Mouse (Mus musculus): Measurements from ENCODE around the gene Zbtb17. TPM values are rescaled to one million over a fixed set of nuclear protein-coding genes. Genes with fewer than 3 reads are reported as not detected.

Zbtb17 gene
- total RNA-seq, 1 experiment: 30.1 TPM

DNA sequence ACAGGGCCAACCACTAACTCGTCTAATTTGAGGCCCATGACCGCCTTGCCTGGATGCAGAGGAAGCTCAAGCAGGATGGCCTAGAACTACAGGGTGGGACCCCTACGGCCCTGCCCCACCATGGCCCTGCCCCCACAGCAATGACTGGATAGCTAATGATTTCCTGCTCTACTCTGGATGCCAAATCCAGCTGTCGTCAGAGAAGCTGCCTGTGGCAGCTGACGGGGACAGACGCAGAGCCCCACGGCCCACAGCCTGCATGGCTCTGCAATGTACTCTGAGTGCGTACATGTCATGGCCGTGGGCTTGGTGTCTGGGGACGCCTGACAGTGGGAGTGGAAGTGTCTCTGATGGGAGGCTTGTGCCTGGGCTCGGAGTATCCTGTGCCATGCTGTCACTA is 39.6 kb downstream of the Zbtb17 start:
- peaks cover 52% of the 10 kb centered on the region for H3K36me3 ChIP-seq (ENCODE audit: control insufficient read depth, insufficient read depth, low read length, poor library complexity, severe bottlenecking)
- no peaks in the 10 kb centered on the region for H3K9me3 ChIP-seq (ENCODE audit: control insufficient read depth, insufficient read depth, low read depth, low read length)
- no peaks in the 10 kb centered on the region; a peak in 1 of 4 replicates for H3K4me1 ChIP-seq (ENCODE audit: control insufficient read depth in 2 of 2, insufficient read depth in 2 of 2, low read length in 2 of 2, poor library complexity in 1 of 2)
- H3K9ac ChIP-seq (ENCODE audit: insufficient read depth, low read depth, low read length, poor library complexity, severe bottlenecking): no peak overlapping the region
- in situ Hi-C loops (cut with MboI; ENCODE audit: low sequenced_read_pairs in 2 of 2, unreplicated experiment in 2 of 2): no loop called here
- TF ChIP-seq MAFK (IDR thresholded peaks at IDR 0.05; ENCODE audit: insufficient read depth, low read depth, low read length) (no peak), HCFC1 (IDR thresholded peaks at IDR 0.05; ENCODE audit: borderline replicate concordance, insufficient read depth, low read length) (no peak), ZC3H11A (IDR thresholded peaks at IDR 0.05; ENCODE audit: borderline replicate concordance, low read depth, low read length) (no peak), ZNF384 (IDR thresholded peaks at IDR 0.05; ENCODE audit: low read depth, low read length) (no peak), CHD2 (IDR thresholded peaks at IDR 0.05; ENCODE audit: low read depth, low read length) (no peak)
- H3K4me3 ChIP-seq (ENCODE audit: insufficient read depth in 1 of 2, low read depth in 1 of 2, low read length in 2 of 2, poor library complexity in 1 of 2, severe bottlenecking in 1 of 2): no peak overlapping the region
- peak overlapping the region; percentile 12; the same call in 1 of the 2 replicates for H3K27ac ChIP-seq (ENCODE audit: insufficient read depth, low read depth, low read length, poor library complexity, severe bottlenecking)
- DNase-seq (ENCODE audit: low read depth, low spot score): no peak

DNA sequence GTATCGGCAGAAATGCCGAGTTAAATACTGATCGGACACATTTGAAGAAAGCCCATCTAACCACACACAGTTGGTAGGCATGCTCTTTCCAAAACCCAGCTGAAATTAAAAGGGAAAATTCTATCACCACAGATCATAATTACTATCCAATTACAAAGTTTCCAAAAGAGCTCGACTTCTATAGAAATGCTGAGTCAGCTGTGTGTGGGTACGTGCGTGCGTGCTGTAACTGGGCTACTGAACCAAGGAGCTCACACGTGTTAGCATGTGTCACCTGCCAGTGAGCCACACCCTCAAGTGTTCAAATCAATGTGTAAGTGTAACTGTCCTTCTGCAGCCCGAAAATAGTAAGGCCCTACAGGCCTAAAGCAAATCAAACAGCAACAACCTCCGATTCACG is 43.1 kb downstream of the Zbtb17 start:
- no peak for DNase-seq (ENCODE audit: low read depth, low spot score)
- no peaks in the 10 kb centered on the region for H3K9me3 ChIP-seq (ENCODE audit: control insufficient read depth, insufficient read depth, low read depth, low read length)
- H3K9ac ChIP-seq (ENCODE audit: insufficient read depth, low read depth, low read length, poor library complexity, severe bottlenecking): no peak overlapping the region
- no peak overlapping the region for H3K4me3 ChIP-seq (ENCODE audit: insufficient read depth in 1 of 2, low read depth in 1 of 2, low read length in 2 of 2, poor library complexity in 1 of 2, severe bottlenecking in 1 of 2)
- in situ Hi-C loops (cut with MboI; ENCODE audit: low sequenced_read_pairs in 2 of 2, unreplicated experiment in 2 of 2): no loop called here
- peaks cover 44% of the 10 kb centered on the region for H3K36me3 ChIP-seq (ENCODE audit: control insufficient read depth, insufficient read depth, low read length, poor library complexity, severe bottlenecking)
- peak; percentile 92 for TF ChIP-seq MAFK (IDR thresholded peaks at IDR 0.05; ENCODE audit: insufficient read depth, low read depth, low read length)
- no peak for TF ChIP-seq ZNF384 (IDR thresholded peaks at IDR 0.05; ENCODE audit: low read depth, low read length)
- TF ChIP-seq CHD2 (IDR thresholded peaks at IDR 0.05; ENCODE audit: low read depth, low read length): no peak
- no peaks in the 10 kb centered on the region; a peak in 1 of 4 replicates for H3K4me1 ChIP-seq (ENCODE audit: control insufficient read depth in 2 of 2, insufficient read depth in 2 of 2, low read length in 2 of 2, poor library complexity in 1 of 2)
- no peak overlapping the region for H3K27ac ChIP-seq (ENCODE audit: insufficient read depth, low read depth, low read length, poor library complexity, severe bottlenecking)

DNA sequence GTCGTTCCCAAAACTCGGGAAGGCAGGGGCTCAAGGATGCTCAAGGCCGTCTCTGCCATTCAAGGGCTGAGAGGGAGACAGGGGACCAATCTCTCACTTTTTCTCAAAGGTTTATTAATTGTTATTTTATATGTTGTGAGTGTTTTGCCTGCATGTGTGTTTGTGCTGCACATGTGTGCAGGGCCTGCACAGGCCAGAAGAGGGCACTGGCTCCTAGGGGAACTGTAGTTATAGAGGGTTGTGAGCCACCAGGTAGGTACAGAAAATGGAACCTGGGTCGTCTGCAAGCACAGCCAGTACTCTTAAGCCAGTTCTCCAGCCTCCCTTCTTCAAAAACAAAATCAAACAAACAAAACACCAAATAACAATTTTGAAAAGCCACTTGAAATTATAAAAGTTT is 44.2 kb downstream of the Zbtb17 start:
- no peak overlapping the region for H3K4me3 ChIP-seq (ENCODE audit: insufficient read depth in 1 of 2, low read depth in 1 of 2, low read length in 2 of 2, poor library complexity in 1 of 2, severe bottlenecking in 1 of 2)
- peaks cover 42% of the 10 kb centered on the region for H3K36me3 ChIP-seq (ENCODE audit: control insufficient read depth, insufficient read depth, low read length, poor library complexity, severe bottlenecking)
- H3K27ac ChIP-seq (ENCODE audit: insufficient read depth, low read depth, low read length, poor library complexity, severe bottlenecking): no peak overlapping the region
- H3K4me1 ChIP-seq (ENCODE audit: control insufficient read depth in 2 of 2, insufficient read depth in 2 of 2, low read length in 2 of 2, poor library complexity in 1 of 2): no peaks in the 10 kb centered on the region; a peak in 1 of 4 replicates
- H3K9me3 ChIP-seq (ENCODE audit: control insufficient read depth, insufficient read depth, low read depth, low read length): no peaks in the 10 kb centered on the region
- TF ChIP-seq HCFC1 (IDR thresholded peaks at IDR 0.05; ENCODE audit: borderline replicate concordance, insufficient read depth, low read length): no peak
- TF ChIP-seq CHD2 (IDR thresholded peaks at IDR 0.05; ENCODE audit: low read depth, low read length): no peak
- peak; percentile 59; the same call in 1 of the 2 replicates for TF ChIP-seq ZC3H11A (IDR thresholded peaks at IDR 0.05; ENCODE audit: borderline replicate concordance, low read depth, low read length)
- no peak for DNase-seq (ENCODE audit: low read depth, low spot score)
- H3K9ac ChIP-seq (ENCODE audit: insufficient read depth, low read depth, low read length, poor library complexity, severe bottlenecking): no peak overlapping the region
- in situ Hi-C loops (cut with MboI; ENCODE audit: low sequenced_read_pairs in 2 of 2, unreplicated experiment in 2 of 2): no loop called here

DNA sequence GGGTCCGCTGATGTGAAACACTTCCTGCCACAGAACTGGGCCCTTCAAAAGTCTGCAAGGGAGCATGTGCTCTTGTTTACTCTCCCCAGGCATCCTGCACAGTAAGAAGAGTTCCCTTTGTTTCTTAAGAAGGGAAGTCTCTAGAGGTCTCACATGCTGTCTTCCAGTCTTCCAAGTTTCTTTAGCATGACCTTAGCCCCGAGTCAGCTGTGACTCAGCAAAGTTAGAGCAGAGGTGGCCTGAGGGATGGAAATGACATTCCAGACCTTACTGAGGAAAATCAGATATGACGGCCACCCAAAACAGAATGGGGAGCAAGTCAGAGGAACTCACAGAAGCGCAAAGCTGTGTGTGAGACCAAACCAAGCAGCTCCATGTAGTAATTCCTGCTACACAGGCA is 56.2 kb downstream of the Zbtb17 start:
- Histone ChIP-seq H3K27ac (ENCODE audit: insufficient read depth, low read depth, low read length, poor library complexity, severe bottlenecking) (no peak overlapping the region; the same call in 1 of the 2 replicates), H3K4me3 (ENCODE audit: insufficient read depth in 1 of 2, low read depth in 1 of 2, low read length in 2 of 2, poor library complexity in 1 of 2, severe bottlenecking in 1 of 2) (no peak overlapping the region), H3K36me3 (ENCODE audit: control insufficient read depth, insufficient read depth, low read length, poor library complexity, severe bottlenecking) (peaks cover 21% of the 10 kb centered on the region; the same call in 1 of the 2 replicates), H3K9ac (ENCODE audit: insufficient read depth, low read depth, low read length, poor library complexity, severe bottlenecking) (no peak overlapping the region), H3K9me3 (ENCODE audit: control insufficient read depth, insufficient read depth, low read depth, low read length) (no peaks in the 10 kb centered on the region), H3K4me1 (ENCODE audit: control insufficient read depth in 2 of 2, insufficient read depth in 2 of 2, low read length in 2 of 2, poor library complexity in 1 of 2) (peaks cover 0 to 11% of the 10 kb centered on the region in 2 experiments; a peak in 1 of 4 replicates)
- no peak for TF ChIP-seq ZNF384 (IDR thresholded peaks at IDR 0.05; ENCODE audit: low read depth, low read length)
- TF ChIP-seq MAFK (IDR thresholded peaks at IDR 0.05; ENCODE audit: insufficient read depth, low read depth, low read length): peak; percentile 55
- in situ Hi-C loops (cut with MboI; ENCODE audit: low sequenced_read_pairs in 2 of 2, unreplicated experiment in 2 of 2): no loop called here
- DNase-seq (ENCODE audit: low read depth, low spot score): no peak

DNA sequence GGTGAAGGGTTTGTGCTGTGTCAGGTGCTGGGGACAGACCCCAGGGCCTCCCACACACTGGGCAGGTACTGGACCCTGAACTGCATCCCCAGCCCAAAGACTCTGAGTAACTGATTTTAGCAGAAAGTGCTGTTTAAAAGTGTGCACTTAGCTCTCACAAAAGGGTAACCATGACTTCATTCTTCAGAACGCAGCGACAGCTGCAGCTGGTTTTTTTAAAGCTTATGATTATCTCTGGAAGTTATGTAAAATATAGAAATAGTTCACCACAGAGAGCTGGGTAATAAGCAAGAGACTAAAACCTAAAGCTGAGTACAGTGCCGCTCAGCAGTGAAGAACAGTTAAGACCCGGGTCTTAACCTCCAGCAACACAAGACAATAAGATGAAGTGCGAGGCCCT is 56.6 kb downstream of the Zbtb17 start:
- in situ Hi-C loops (cut with MboI; ENCODE audit: low sequenced_read_pairs in 2 of 2, unreplicated experiment in 2 of 2): no loop called here
- TF ChIP-seq ZNF384 (IDR thresholded peaks at IDR 0.05; ENCODE audit: low read depth, low read length) (no peak), HCFC1 (IDR thresholded peaks at IDR 0.05; ENCODE audit: borderline replicate concordance, insufficient read depth, low read length) (no peak), MAFK (IDR thresholded peaks at IDR 0.05; ENCODE audit: insufficient read depth, low read depth, low read length) (no peak), CHD2 (IDR thresholded peaks at IDR 0.05; ENCODE audit: low read depth, low read length) (no peak), ZC3H11A (IDR thresholded peaks at IDR 0.05; ENCODE audit: borderline replicate concordance, low read depth, low read length) (no peak)
- H3K4me1 ChIP-seq (ENCODE audit: control insufficient read depth in 2 of 2, insufficient read depth in 2 of 2, low read length in 2 of 2, poor library complexity in 1 of 2): peaks cover 0 to 11% of the 10 kb centered on the region in 2 experiments; a peak in 1 of 4 replicates
- H3K9ac ChIP-seq (ENCODE audit: insufficient read depth, low read depth, low read length, poor library complexity, severe bottlenecking): no peak overlapping the region
- peaks cover 18% of the 10 kb centered on the region; the same call in 1 of the 2 replicates for H3K36me3 ChIP-seq (ENCODE audit: control insufficient read depth, insufficient read depth, low read length, poor library complexity, severe bottlenecking)
- no peak for DNase-seq (ENCODE audit: low read depth, low spot score)
- no peak overlapping the region; the same call in 1 of the 2 replicates for H3K27ac ChIP-seq (ENCODE audit: insufficient read depth, low read depth, low read length, poor library complexity, severe bottlenecking)
- H3K4me3 ChIP-seq (ENCODE audit: insufficient read depth in 1 of 2, low read depth in 1 of 2, low read length in 2 of 2, poor library complexity in 1 of 2, severe bottlenecking in 1 of 2): no peak overlapping the region
- H3K9me3 ChIP-seq (ENCODE audit: control insufficient read depth, insufficient read depth, low read depth, low read length): no peaks in the 10 kb centered on the region
